Mouse (Mus musculus) adrenal gland, adult 2 months (tissue): Measurements from ENCODE around the gene Gale. TPM values are rescaled to one million over a fixed set of nuclear protein-coding genes. Genes with fewer than 3 reads are reported as not detected.
A peak's percentile ranks its signal among the peaks of the same experiment; 100 is the strongest.

Experiments used
- DNase-seq: peaks from one replicate; pipeline ENCODE4 v3.0.0; 2021
- polyA plus RNA-seq: library from polyadenylated mRNA; depleted of rRNA; stranded (reverse); fragments of >200 nt; gene quantifications from 2 replicates; pipeline ENCODE4 v1.2.3, GENCODE M21; 2012
- total RNA-seq, 2 experiments: library from RNA; stranded (reverse); gene quantifications; 2 replicates each; pipeline ENCODE4 v1.2.3; 2021

The Gale gene
- total and polyA plus RNA-seq, 3 experiments = 15.5 to 24.8 (median 22.9) TPM

DNA sequence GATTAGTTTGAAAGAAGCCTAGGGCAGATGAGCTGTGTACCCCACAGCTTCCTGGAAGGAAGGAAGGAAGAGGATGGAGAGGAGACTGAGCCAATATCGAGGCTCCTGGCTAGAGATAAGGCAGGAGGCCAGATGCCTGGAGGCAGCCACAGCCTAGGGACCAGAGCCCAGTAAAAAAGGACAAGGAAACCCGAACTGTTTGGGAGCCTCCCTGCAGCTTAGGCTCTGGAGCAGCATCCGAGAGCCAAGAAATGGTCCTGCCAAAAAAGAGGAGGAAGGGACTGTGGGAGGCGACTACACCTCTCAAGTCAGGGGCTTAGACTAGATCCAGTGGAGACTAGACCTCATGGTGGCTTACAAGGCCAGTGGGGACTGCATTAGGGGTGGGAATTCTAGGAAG, 20.1 kb upstream of the Gale start:
- no peak for DNase-seq

DNA sequence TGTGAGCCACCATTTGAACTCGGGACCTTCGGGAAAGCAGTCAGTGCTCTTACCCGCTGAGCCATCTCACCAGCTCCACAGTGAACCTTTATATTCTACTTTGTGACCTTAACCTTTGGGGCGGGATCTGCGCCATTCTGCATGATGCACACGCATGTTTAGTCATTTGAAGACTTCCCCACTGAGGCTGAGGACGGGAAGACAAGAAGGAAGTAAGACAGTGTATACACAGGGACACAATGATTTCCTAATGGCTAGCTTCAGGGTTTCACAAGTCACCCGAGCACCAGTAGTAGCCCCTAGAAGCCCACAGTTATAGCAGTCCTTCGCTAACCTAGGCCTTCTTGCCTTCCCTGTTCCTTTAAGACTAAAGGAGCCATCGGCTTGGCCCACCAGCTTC, 17.8 kb upstream of the Gale start:
- no peak for DNase-seq

DNA sequence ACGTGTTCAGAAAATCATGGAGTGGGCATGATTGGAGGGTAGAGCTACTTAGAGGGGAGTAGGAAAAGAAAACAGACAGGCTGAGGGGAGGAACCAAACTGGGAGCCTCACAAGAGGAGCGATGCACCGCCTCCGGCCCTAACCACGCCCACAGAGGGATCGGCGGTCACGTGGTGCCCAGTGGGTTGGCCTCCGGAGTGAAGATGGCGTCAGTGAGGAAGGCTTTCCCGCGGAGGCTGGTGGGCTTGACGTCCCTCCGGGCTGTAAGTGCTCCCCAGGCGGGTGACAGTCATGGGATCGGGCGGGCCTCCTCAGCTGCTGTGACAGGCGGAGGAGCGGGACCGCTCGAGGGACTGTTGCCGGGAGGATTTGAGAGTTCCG, 17.3 kb upstream of the Gale start, which contains the start of gene Hmgcl:
Gene Hmgcl (plus strand): TSS at position 171 of the 381 bp plus-strand sequence.
- peak; percentile 96 for DNase-seq

DNA sequence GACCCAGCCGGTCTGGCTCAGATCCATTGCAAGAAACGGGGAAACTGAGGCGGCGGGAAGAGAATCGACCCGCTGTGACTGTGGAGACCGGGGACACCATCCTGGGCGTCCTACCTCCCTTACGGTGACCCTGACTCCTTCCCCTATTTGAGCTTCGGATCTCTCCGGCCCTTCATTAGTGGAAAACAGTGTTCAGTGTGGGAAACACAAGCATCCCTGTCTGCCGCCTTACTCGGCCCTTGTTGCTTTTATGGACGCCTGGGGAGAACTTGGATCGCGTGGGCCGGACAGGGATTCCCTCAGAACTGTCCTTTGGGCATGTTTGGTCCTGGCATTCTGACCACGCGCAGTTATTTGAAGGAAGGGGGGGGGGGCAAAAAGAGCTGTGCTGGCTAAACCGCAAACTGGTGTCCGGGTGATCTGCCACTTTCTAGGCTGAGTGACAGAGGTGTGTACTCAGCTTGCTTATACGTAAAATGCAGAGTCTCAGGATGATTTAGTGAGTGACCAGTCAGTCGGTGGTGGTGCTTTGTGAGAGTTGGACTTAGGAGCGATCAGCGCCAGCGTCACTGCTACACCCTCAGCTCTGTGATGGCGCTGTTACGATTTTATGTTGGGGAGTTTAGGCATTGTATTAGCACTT, 16.7 kb upstream of the Gale start:
- DNase-seq = no peak

DNA sequence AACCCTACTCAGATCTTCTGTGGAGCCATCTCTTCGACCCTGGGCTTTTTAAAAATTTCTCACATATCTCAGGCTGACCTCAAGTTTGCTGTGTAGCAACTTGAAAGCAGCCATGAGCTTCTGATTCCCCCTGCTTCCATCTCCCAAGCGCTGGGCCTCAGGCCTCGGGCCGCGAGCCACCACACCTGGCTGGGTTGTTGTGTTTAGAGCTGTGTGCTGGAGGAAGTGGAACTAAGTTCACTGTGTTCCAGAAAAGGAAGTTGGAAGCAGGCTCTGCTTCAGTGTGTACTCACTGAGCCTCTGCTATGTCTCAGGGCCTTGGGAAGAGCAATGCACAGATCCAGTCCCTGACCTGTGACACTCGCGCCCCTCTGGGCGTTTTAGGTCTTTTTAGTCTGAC, 15.4 kb upstream of the Gale start:
- DNase-seq = no peak

DNA sequence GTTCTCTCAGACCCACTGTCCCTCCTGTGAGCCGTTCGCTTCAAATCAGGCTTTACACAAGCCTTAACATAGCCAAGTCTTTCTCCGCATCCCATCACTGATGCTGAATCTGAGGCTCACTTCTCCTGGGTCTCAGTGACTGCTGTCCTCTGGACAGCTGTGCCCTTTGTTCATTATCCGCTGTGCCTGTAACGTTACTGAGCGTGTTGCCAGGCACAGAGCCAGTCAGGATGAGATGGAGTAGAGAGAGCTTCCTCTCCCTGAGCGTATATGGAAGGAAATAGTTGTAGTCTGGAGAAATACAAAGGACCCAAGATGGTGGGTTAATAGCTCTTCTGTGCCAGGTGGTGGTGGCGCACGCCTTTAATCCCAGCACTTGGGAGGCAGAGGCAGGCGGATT, 14.1 kb upstream of the Gale start:
- no peak for DNase-seq

DNA sequence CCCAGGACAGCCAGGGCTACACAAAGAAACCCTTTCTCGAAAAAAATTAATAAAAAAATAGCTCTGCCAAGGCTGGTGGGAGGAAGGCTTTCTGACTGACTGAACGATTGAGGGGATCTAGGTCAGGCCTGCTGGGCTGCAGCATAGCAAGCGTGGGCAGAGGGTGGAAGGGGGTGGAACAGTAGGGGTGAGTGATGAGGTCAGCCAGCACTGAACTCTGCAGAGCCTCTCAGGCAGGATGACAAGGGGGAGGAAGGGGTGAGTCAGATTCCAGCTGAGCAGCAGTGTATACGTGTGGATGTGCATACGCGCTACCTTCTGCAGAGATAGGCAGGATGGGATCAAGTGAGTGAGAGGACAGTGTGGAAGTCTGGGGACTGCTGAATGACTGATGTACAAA, 13.6 kb upstream of the Gale start:
- no peak for DNase-seq

DNA sequence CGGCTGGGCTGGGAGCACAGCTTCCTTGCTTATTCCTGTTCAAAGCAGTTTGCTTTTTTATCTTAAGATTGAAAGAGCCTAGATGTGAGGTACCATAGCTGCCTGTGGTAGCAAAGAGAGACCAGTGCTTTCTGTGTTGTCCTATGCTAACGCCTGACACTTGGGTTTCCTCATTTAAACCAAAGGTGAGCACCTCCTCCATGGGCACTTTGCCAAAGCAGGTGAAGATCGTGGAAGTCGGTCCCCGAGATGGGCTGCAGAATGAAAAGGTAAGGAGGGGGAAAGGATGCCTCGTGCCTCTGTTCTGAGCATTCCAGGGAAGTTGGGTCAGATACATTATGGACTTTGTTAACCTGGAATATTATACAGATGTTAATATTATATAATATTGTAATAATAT, 13.2 kb upstream of the Gale start:
- DNase-seq = no peak

DNA sequence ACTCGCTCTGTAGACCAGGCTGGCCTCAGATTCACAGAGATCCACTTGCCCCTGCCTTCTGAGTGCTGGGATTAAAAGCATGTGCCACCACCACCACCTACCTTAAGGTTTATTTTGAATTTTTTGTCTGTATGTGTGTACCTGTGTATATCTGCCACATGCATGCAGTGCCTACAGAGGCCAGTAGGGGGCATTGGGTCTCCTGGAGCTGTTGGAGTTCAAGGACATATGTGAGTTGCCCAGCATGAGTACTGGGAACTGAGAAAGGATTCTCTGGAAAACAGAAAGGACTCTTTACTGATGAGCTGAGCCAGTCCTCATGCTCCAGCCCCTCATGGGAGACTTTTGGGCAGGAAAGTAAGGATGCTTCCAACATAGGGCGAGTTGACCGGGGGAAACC, 12.0 kb upstream of the Gale start:
- DNase-seq = no peak

DNA sequence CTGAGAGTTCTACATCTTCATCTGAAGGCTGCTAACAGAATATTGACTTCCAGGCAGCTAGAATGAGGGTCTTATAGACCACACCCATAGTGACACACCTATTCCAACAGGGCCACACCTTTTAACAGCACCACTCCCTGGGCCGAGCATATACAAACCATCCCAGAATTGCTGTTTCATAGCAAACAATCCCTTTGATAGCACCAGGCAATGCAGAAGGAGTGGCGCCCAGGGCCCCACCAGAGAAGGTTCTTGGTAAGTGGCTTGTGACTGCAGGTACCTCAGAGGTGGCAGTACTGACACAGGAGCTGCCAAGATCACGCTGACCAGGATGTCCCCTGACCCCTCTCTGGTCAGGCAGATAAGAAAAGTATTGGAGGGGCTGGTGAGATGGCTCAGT, 10.3 kb upstream of the Gale start:
- DNase-seq = no peak

DNA sequence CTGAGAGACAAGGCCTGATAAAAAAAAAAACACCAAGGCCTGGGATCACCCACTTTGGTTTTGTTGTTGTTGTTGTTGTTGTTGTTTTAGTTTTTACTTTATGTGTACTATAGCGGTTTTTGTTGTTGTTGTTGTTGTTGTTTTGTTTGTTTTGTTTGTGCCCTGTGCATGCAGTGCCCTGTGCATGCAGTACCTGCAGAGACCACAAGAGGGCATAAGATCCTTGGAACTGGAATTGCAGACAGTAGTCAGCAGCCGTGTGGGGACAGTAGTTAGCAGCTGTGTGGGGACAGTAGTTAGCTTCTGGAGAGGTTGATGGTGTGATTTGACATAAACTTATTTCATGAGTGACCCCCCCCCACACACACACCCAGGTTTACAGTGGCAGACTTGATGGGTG, 9.3 kb upstream of the Gale start:
- peak; percentile 62 for DNase-seq

DNA sequence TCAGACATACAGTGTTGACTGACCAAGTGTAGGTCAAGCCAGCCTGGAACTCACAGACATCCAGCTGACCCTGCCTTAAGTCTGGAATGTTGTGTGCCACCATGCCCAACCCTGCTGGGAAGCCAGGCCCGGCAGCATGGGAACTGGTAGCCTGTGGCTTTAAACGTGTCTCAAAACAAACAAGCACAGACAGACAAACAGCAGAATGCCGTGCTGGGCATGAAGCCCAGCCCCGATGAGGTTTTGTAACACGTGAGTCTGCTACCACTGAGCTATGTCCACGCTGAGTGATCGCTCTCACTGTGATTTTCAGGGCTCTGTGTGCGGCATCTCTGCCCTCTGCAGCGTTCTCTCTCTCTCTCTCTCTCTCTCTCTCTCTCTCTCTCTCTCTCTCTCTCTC, 7.6 kb upstream of the Gale start:
- DNase-seq = no peak

DNA sequence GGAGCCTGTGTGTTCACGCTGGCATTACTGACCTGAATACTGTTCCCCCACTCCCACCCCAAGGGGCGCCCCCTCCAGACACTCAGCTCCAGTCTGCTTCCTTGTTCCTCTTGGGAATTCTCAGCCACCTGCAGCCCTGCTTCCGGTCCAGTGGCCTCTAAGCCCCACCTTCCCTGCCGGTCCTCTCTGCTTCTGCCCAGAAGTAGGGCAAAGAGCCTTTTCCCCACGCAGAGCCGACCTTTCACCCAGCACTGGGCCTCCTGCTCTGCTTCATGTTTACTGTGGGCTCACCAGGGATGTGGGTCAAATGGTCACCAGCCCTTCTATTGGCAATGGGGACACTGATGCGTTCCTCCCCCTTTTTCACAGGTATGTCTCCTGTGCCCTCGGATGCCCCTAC, 5.2 kb upstream of the Gale start:
- DNase-seq = peak; percentile 52

DNA sequence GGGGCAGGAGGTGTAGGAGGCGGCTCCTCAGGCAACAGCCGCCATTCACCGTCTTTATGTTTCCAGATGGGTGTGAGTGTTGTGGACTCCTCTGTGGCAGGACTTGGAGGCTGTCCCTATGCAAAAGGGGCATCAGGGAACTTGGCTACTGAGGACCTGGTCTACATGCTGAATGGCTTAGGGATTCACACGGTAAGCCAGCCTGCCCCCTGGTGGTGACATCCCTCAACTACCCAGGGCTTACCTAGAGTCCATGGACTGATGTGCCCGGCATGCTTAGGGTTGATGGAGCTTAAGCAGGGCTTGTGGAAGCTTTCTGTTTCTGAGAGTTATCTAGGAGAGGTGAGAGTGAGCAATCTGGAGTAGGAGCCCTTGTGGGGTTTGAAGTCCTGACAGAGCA, 2.8 kb upstream of the Gale start:
- DNase-seq = peak; percentile 81

DNA sequence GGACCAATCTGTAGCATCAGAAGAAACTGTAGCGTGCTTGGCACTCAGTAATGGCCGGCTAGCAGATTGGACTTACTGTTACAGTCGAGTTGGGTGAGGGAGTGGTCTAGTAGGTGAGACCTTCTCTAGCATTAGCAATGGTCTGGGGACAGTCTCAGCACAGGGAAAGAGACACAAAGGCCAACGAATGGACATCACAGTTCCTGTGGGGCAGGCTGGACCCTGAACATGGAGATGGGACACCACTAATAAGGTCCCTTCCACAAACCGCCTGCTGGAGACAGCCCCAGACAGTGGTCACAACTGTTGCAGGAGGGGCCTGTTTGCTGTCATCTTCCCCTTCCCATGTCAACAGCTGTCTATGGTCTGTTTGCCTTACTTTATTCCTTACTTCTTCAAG, 1.8 kb upstream of the Gale start:
- DNase-seq = no peak

DNA sequence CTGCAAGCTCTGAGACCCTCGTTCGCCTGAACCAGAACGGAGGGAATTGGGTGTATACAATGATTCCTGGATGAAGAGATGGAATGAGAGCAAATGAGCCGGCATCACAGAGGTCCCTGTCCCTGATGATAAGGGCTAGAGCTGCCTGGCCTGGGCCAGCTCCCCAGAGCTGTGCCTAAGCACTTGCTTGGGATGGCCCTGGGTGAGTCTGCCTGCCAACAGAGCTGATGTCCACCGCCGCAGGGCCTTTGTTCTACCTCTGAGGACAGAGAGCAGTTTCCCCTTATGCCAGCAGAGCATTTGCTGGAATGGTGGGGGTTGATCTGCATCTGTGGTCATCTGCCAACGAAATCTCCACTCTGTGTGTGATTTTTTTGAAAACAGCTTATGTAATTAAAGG, 1.3 kb upstream of the Gale start:
- no peak for DNase-seq

DNA sequence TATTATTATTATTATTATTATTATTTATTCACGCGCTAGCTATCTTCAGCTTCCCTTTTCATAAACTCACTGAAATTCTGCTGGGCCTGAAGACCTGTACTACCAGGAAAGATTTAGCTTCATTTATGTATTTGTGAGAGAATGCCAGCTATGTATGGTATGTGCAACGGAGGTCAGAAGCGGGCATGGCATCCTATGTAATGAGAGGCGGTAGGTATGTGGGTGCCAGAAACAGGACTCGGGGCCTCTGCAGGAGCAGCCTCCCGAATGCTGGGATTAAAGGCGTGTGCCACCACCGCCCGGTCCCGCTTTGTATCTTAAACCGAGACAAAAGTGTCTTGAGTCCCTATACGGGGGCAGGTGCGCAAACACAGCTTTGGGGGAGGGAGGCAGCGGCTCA, 581 bp upstream of the Gale start:
- no peak for DNase-seq

DNA sequence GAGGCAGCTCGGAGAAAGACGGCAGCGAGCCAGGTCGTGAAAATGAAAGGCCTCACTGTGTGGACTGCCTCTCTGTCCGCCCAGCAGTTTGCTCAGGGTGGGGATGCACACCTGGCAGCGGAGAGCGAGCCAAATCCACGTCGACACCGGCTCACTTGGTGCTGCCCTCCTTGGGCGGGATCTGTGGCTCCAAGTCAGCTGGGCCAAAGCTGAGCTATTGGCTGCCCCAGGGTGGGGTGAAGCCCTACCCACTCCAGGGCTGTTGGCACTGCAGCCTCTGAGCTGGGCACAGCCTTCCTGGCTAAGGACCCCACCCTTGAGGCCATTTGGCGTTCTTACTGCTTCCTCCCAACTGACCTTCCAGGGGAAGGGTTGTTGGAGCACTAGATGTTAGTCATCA, 899 bp downstream of the Gale start:
- DNase-seq = peak; percentile 82

DNA sequence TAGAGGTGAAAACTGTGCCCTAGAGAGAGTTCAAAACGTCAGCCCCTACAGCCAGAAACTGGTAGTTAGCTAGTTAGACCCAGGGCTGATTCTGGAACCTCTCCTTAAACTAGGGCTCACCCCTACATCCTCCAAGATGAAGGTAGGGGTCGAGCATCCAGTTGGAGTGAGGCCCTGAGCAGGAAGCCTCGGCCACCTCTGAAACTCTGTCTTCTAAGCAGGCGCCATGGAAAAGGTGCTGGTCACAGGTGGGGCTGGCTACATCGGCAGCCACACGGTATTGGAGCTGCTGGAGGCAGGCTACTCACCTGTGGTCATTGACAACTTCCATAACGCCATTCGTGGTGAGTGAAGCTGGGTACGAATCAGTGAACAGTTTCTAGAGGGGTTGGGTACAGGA, 1.6 kb downstream of the Gale start:
- DNase-seq = no peak

DNA sequence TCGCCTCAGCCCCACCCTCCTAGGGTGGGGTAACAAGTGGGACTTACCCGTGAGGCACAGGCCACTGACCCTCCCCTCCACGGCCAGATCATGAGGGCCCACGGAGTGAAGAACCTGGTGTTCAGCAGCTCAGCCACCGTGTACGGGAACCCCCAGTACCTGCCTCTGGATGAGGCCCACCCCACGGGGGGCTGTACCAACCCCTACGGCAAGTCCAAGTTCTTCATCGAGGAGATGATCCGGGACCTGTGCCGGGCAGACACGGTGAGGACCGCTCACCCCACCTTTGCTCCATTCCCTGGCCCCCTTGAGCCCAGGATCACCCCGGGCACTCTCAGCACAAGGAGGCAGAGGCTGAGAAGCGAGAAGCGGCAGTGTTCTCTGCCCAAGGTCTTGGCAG, 2.8 kb downstream of the Gale start:
- no peak for DNase-seq

DNA sequence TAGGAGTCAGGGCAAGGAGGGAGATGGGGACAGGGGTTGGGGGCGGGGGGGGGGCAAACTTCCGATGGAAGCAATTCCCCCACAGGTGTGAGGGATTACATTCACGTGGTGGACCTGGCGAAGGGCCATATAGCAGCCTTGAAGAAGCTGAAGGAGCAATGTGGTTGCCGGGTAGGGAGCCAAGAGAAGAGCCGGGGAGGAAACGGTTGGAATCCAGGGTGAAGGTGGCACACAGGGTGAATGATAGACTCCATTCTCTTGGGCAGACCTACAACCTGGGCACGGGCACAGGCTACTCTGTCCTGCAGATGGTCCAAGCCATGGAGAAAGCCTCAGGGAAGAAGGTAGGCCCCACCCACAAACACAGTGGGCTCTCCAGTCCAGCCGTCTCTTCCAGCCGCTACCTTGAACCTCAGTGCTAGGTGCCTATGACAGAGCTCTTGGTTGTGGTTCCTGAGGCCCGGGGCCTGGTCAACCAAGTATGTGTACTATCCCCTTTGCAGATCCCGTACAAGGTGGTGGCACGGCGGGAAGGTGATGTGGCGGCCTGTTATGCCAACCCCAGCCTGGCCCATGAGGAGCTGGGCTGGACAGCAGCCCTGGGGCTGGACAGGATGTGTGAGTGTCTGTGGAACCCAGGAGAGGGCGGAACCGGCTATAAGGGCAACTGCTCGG, 3.7 kb downstream of the Gale start:
- no peak for DNase-seq

DNA sequence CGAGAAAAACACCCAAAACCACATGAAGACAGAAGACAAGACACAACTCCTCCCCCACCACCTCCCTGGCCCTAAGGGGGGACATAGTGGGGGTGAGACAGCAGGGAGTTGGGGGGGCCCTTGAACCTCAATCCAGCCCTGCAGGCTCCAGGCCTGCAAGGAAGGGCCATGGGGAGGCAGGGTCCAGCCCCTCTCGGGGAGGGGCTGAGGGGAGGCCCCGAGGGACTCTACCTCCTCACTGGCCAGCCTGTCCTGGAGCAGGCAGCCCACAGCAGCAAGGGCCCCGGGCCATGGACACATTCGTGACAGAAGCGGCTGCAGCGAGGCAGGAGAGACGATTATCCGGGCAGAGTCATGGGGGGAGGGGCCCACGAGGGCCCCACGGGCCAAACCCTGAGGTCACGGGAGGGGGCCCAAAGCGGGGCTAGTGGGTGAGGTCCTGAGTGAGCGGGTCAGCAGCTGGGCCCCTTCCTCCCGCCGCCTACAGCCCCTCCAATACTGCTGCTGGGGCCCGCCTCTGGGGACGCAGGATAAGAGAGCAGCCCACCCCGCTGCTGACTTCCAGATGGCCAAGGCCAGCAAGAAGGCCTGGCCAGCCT, 4.8 kb downstream of the Gale start:
- DNase-seq = no peak

DNA sequence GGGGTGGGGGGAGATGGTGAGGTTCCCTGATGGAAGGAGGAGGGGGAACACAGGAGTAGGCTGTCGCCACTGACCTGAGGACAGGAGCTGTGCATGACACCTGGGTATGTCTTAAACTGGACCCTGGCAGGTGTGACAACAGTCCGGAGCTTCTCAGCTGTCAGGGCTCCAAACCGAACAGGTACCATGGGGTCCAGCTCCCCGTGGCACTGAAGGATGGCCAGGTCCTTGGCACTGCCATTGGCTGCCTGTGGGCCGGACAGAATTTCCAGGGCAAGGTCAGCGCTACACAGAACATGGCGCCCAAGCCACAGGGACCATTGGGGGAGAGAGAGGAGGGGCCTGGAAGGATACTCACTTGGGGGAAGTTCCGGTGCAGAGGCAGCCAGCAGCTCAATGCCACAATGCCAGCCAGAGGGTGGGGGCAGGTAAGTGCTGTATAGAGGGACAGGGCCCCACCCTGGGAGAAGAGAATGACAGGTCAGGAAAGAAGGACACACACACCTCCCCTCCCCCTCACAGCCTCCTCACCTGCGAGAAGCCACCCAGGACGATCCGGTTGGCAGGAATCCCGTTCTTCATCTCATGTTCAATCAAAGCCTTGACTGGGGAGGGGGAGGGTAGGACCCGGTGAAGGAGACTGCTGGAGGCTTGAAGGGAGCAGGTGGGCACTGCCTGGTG, 5.7 kb downstream of the Gale start:
- DNase-seq = no peak
